Mouse (Mus musculus): ENCODE measurements around the gene Golga5.

DNA sequence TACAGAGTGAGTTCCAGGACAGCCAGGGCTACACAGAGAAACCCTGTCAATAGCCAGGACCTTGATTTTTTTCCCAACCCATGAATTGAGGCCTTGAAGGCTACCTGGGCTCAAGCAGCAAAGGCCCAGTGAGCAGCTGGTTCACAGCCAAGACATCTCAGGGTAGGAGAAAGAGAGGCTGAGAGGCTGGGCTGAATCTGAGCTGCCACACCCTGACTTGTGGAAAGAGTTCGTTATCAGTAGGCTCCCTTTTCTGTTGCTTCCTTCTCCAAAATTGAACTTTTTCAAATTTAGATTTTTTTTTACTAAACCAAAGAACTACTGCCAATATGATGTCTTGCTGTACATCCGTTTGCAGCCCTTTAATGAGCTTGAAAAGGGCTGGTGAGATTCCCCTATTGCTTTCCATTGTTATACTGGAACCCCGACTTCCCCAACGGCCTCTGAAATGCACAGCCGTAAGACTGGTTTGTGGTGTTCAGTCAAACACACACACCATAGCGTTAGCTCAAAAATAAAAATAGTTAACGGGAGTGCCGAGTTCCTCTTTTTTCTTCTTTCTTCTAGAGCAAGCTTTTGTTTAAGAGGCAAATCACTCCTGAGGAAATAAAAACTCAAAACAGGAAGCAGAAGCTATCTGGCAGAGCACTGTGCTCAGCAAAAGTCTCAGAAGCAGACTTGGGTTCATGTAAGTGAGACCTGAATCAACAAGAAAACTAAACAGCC lies 17.6 kb upstream of the Golga5 start:
- TF ChIP-seq CTCF (IDR thresholded peaks at IDR 0.05; ENCODE audit: borderline replicate concordance, extremely low read depth, insufficient read depth, insufficient read length) (no peak), POLR2A (IDR thresholded peaks at IDR 0.05; ENCODE audit: borderline replicate concordance, extremely low read depth, insufficient read depth, insufficient read length, poor library complexity, severe bottlenecking) (no peak)
